Mouse (Mus musculus) R1 (cell line): Measurements from ENCODE around the gene Defa23.
A peak's percentile ranks its signal among the peaks of the same experiment; 100 is the strongest.
"Not testable (repeated sequence)": the region's sequence is repeated elsewhere in the genome, so short reads cannot be mapped to it uniquely, and the experiment has no call there.

Source experiments
- DNase-seq: peaks from one replicate; pipeline ENCODE4 v3.0.0-alpha.2; 2018; ENCODE audit warnings: low read depth, low spot score

The Defa23 gene

DNA sequence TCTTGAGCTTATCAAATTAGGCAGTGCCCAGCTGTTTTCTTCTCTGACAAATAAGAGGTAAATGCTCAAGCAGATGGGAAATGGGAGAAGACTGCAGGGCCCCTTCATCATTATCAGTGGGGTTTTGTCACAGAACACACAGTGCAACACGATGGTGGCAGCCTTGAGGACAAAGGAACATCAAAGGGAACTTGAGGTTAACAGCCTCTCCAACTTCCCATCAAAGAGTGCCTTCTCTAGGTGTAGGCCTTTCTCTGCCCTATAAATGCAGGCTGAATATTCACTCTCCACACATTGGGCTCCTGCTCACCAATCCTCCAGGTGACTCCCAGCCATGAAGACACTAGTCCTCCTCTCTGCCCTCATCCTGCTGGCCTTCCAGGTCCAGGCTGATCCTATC lies at the start of gene Defa23:
Gene Defa23 (plus strand): TSS at position 301 of the 400 bp plus-strand sequence.
- DNase-seq = not testable (repeated sequence)

DNA sequence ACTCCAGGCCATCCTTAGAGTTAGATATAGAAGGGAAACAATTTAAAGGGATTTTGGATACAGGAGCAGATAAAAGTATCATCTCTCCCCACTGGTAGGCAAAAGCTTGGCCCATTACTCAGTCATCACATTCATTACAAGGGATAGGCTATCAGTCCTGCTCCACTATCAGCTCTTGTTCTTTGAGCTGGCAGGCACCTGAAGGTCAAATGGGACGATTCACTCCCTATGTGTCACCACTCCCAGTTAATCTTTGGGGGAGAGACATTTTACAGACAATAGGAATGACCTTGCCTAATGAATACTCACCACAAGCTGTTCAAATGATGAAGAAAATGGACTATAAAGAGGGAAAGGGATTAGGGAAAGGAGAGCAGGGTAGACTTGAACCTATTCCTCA lies 48.0 kb upstream of the Defa23 start:
- DNase-seq = peak; percentile 70

DNA sequence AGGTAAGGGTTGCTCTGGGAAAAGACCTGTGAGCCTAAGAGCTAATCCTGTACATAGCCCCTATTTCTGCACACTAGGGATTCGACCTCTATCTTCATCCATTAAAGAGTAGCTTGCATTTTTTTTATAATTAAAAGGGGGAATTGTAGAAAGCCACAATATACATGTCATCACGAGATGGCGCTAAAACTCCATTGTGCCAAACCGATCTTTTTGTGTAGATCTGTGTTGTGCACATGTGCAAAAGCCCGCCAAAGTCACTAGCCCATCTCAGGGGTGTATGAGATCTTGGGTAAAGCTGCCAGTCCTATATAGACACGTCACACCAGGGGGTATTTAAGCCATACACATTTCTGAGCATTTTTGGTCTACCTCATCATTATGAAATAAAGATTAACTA lies 46.3 kb upstream of the Defa23 start:
- DNase-seq = peak; percentile 79

DNA sequence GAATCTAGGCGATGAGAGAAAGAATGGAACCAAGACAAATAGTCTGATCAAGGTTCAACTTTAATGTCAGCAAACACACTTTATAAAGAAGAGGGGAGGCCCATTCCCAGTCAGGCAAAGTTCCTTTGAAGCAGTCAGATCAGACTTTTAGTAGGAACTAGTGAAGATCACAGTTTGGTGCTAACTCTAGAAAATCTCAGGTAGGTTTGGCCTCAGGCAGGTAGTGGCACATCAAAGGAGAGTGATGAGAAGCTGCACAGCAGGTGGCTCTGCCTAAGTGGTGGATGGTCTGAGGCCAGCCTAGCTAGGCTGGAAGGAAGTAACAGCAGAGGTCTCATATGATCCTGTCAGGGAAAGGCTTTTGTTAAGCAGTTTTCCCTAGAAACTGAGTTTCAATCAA lies 44.3 kb upstream of the Defa23 start:
- peak; percentile 34 for DNase-seq

DNA sequence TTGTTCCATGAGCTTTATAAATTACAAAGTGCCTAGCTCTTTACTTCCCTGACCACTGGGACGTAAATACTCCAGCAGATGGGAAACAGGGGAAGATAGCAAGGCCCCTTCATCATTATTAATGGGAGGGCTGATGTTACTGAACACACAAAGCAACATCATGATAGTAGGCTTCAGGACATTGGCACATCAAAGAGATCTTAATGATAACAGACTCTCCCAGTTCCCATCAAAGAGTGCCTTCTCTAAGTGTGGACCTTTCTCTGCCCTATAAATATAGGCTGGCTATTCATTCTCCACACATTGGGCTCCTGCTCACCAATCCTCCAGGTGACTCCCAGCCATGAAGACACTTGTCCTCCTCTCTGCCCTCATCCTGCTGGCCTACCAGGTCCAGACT lies 29.6 kb upstream of the Defa23 start, which contains the start of gene Defa21:
Gene Defa21 (plus strand): TSS at position 301 of the 400 bp plus-strand sequence.
- DNase-seq = not testable (repeated sequence)

DNA sequence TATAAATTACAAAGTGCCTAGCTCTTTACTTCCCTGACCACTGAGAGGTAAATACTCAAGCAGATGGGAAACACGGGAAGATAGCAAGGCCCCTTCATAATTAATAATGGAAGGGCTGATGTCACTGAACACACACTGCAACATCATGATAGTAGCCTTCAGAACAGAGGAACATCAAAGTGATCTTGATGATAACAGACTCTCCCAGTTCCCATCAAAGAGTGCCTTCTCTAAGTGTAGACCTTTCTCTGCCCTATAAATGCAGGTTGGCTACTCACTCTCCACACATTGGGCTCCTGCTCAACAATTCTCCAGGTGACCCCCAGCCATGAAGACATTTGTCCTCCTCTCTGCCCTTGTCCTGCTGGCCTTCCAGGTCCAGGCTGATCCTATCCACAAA lies 9.9 kb downstream of the Defa23 start, which contains the start of gene Defa35:
Gene Defa35 (plus strand): TSS at position 301 of the 400 bp plus-strand sequence.
- not testable (repeated sequence) for DNase-seq

DNA sequence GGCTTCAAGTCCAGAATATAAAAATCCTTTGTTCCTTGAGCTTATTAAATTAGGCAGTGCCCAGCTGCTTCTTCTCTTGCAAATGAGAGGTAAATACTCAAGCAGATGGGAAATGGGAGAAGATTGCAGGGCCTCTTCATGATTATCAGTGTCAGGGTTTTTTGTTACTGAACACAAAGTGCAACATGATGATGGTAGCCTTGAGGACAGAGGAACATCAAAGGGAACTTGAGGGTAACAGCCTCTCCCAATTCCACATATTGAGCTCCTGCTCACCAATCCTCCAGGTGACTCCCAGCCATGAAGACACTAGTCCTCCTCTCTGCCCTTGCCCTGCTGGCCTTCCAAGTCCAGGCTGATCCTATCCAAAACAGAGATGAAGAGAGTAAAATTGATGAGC lies 29.3 kb downstream of the Defa23 start, which contains the start of gene Defa25:
Gene Defa25 (plus strand): TSS at position 301 of the 400 bp plus-strand sequence.
- DNase-seq = not testable (repeated sequence)

DNA sequence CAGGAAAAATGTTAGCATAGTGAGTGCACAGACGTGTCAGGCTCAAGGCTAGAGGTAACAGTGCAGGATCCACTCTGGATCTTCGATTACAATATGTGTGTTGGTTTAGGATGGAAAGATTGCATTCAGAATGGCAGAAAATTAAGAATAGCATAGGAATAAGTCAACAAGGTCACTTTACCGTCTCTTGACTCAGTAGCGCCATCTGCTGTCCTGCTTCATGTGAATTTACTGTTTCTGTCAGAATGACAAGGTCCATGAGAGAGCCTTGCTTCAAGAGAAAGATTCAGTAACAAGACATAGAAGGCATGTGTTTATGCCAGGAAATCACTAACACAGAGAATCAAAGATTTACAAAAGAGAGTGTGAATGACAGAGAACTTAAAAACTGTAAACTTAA lies 38.3 kb downstream of the Defa23 start:
- DNase-seq = peak; percentile 81

DNA sequence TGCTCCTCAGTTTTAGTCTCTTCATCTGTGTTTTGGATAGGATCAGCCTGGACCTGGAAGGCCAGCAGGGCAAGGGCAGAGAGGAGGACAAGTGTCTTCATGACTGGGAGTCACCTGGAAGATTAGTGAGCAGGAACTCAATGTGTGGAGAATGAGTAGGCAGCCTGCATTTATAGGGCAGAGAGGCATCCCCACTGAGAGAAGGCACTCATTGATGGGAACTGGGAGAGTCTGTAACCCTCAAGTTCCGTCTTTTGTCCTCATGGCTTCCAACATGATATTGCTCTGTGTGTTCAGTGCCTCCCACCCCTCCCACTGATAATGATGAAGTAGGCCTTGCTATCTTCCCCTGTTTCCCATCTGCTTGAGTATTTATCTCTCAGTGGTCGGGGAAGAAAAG lies 41.1 kb downstream of the Defa23 start, which contains the start of gene Gm14851:
Gene Gm14851 (minus strand): TSS at position 101 of the 400 bp plus-strand sequence.
- DNase-seq = not testable (repeated sequence)
